Mouse (Mus musculus) myocyte (in vitro differentiated cells): ENCODE measurements around the gene Sesn2. TPM values are rescaled to one million over a fixed set of nuclear protein-coding genes. Genes with fewer than 3 reads are reported as not detected.

Source experiments
- H3K27me3 ChIP-seq: one replicate; pipeline ENCODE4 v1.6.1; 2011; ENCODE audit not compliant: control insufficient read depth, insufficient read depth, insufficient read length
- H3K36me3 ChIP-seq: one replicate; pipeline ENCODE4 v1.6.1; 2011; ENCODE audit not compliant: control insufficient read depth, insufficient read depth
- H3K4me2 ChIP-seq: one replicate; pipeline ENCODE4 v1.6.1; 2011; ENCODE audit warnings: low read depth, control low read depth
- H3K4me3 ChIP-seq: one replicate; pipeline ENCODE4 v1.5.1; 2011; ENCODE audit warnings: mild to moderate bottlenecking, control low read depth, moderate library complexity
- H3K79me2 ChIP-seq: one replicate; pipeline ENCODE4 v1.6.1; 2011; ENCODE audit not compliant: control insufficient read depth, insufficient read depth
- H3ac ChIP-seq: one replicate; pipeline ENCODE4 v1.6.1; 2011; ENCODE audit not compliant: control insufficient read depth, insufficient read length
- CEBPB ChIP-seq: IDR thresholded peaks from 2 replicates; pipeline ENCODE4 v1.6.1; 2011; ENCODE audit warnings: mild to moderate bottlenecking, moderate library complexity; ENCODE audit not compliant: poor library complexity, insufficient read depth, severe bottlenecking
- E2F4 ChIP-seq: IDR thresholded peaks from one replicate; pipeline ENCODE4 v1.6.1; 2011; ENCODE audit warnings: mild to moderate bottlenecking, control low read depth, moderate library complexity; ENCODE audit not compliant: insufficient read depth
- MAX ChIP-seq: IDR thresholded peaks from one replicate; pipeline ENCODE4 v1.6.1; 2011; ENCODE audit warnings: low read depth, mild to moderate bottlenecking, control low read depth
- MYOD1 ChIP-seq, 3 experiments: IDR thresholded peaks; one replicate each; pipeline ENCODE4 v1.6.1; 2011; ENCODE audit warnings: control low read depth in 2 of 3, low read depth in 2 of 3, mild to moderate bottlenecking in 2 of 3, moderate library complexity in 1 of 3; ENCODE audit not compliant: insufficient read length in 2 of 3, control insufficient read depth in 1 of 3
- MYOG ChIP-seq, 3 experiments: IDR thresholded peaks; one replicate each; pipeline ENCODE4 v1.6.1; 2011; ENCODE audit warnings: control low read depth in 2 of 3, low read depth in 2 of 3, mild to moderate bottlenecking in 2 of 3; ENCODE audit not compliant: insufficient read length in 2 of 3, control insufficient read depth in 1 of 3, insufficient read depth in 1 of 3
- POLR2A ChIP-seq: IDR thresholded peaks from one replicate; pipeline ENCODE4 v1.6.1; 2011; ENCODE audit warnings: low read depth, mild to moderate bottlenecking, control low read depth, moderate library complexity; ENCODE audit not compliant: insufficient read length
- POLR2AphosphoS2 ChIP-seq: IDR thresholded peaks from one replicate; pipeline ENCODE4 v1.6.1; 2011; ENCODE audit warnings: low read depth, control low read depth; ENCODE audit not compliant: insufficient read length
- REST ChIP-seq: IDR thresholded peaks from one replicate; pipeline ENCODE4 v1.6.1; 2011; ENCODE audit warnings: mild to moderate bottlenecking, control low read depth, moderate library complexity; ENCODE audit not compliant: insufficient read depth, insufficient read length
- SRF ChIP-seq: IDR thresholded peaks from one replicate; pipeline ENCODE4 v1.6.1; 2011; ENCODE audit warnings: low read depth; ENCODE audit not compliant: control insufficient read depth, insufficient read length
- TCF12 ChIP-seq: IDR thresholded peaks from one replicate; pipeline ENCODE4 v1.6.1; 2011; ENCODE audit warnings: mild to moderate bottlenecking, control low read depth; ENCODE audit not compliant: poor library complexity, insufficient read depth, severe bottlenecking
- TCF3 ChIP-seq: IDR thresholded peaks from one replicate; pipeline ENCODE4 v1.6.1; 2011; ENCODE audit warnings: low read depth, control low read depth; ENCODE audit not compliant: insufficient read length
- USF1 ChIP-seq: IDR thresholded peaks from one replicate; pipeline ENCODE4 v1.6.1; 2011; ENCODE audit warnings: low read depth, mild to moderate bottlenecking, control low read depth, moderate library complexity
- polyA plus RNA-seq: library from polyadenylated mRNA; unstranded; fragments of >200 nt; fragmentation: generic; extraction: Trizol; gene quantifications from one replicate; pipeline ENCODE4 v1.2.1, GENCODE M21; 2012; ENCODE audit warnings: missing spikeins

The Sesn2 gene
- polyA plus RNA-seq, 1 experiment = 71.5 TPM

DNA sequence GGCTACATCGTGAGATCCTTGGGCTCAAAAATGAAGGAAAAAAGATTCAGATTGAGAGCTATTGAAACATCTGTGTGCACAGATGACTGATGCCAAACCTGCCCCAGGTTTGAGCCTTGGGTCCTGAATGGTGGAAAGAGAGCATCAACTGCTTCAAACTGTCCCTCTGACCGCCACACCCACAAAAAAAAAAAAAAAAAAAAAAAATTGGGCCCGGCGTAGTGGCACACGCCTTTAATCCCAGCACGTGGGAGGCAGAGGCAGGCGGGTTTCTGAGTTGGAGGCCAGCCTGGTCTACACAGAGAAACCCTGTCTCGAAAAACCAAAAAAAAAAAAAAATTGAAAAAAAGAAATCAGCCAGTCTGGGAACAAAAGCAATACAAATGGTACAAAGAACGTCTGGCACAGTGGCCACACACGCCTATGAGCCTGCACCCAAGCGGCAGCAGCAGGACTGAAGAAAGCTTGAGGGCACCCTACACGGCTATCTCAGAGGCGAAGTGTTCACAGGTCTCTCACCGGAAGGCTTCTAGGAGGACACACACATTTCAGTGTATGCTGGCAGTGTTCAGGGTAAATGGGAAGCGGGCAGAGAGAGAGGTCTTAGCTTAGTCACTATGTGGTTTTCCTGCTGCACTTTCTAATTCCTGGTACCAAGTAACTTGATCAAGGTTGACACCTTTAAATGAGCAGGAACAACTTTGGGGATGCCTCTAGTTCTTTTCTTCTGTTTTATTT lies 19.9 kb downstream of the Sesn2 start:
- H3K4me2 ChIP-seq = no peak overlapping the region
- no peaks in the 10 kb centered on the region for H3K79me2 ChIP-seq
- no peaks in the 10 kb centered on the region for H3K27me3 ChIP-seq
- no peak overlapping the region for H3K4me3 ChIP-seq
- H3ac ChIP-seq = no peak overlapping the region
- H3K36me3 ChIP-seq = peaks cover 24% of the 10 kb centered on the region
- no peak for TF ChIP-seq MYOD1 (IDR thresholded peaks at IDR 0.05; ENCODE audit: control insufficient read depth in 1 of 3, insufficient read length in 2 of 3, low read depth in 2 of 3)
- no peak for TF ChIP-seq MAX
- peak; percentile 92 for TF ChIP-seq POLR2AphosphoS2
- TF ChIP-seq POLR2A = no peak
- no peak for TF ChIP-seq TCF3

DNA sequence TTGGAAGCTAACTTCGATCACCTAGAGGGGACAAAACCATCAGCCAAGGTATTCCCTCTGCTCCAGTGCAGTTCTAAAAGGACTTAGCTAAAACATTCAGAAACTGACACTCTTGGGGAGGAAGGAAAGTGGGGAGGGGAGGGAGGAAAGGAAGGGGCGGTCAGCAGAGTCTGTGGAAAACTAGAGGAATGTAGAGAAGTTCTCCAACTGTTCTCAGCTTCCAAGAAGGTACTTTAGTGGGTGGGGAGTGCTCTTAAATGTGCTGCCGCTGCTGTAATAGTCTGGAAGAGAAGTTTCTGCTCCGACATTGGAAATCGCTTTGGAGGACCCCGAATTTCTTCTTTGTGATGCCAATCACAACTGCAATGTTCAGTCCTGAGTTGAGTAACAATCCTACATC lies 21.3 kb downstream of the Sesn2 start:
- Histone ChIP-seq H3K36me3 (peaks cover 12% of the 10 kb centered on the region), H3ac (no peak overlapping the region), H3K79me2 (no peaks in the 10 kb centered on the region), H3K4me2 (no peak overlapping the region), H3K4me3 (no peak overlapping the region), H3K27me3 (no peaks in the 10 kb centered on the region)
- TF ChIP-seq MYOG (IDR thresholded peaks at IDR 0.05; ENCODE audit: control insufficient read depth in 1 of 3, insufficient read depth in 1 of 3, insufficient read length in 2 of 3, low read depth in 2 of 3) = no peak
- TF ChIP-seq SRF = no peak
- TF ChIP-seq TCF3 = no peak
- TF ChIP-seq CEBPB = no peak
- no peak for TF ChIP-seq POLR2AphosphoS2
- TF ChIP-seq MAX = no peak
- TF ChIP-seq E2F4 = no peak

DNA sequence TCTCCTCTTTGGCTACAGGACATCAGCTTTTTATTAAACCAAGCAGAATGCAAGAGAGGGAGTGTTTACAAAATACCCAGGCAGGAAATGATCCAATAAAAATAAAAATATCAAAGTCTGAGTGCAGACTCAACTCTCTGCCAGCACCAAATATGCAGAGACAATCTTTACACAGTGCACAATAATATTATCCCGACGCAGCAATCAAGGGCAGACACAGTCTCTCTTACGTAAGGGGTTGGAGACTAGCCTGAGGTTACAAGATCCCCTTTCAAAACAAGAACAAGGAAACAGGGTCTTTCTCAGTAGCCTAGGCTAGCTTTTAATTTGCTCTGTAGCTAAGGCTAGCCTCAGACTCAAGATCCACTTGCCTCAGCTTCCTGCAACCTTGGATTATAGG lies 21.8 kb downstream of the Sesn2 start:
- Histone ChIP-seq H3K27me3 (no peaks in the 10 kb centered on the region), H3K4me3 (no peak overlapping the region), H3K4me2 (no peak overlapping the region), H3K79me2 (no peaks in the 10 kb centered on the region), H3ac (no peak overlapping the region), H3K36me3 (peaks cover 7% of the 10 kb centered on the region)
- no peak for TF ChIP-seq MYOG (IDR thresholded peaks at IDR 0.05; ENCODE audit: control insufficient read depth in 1 of 3, insufficient read depth in 1 of 3, insufficient read length in 2 of 3, low read depth in 2 of 3)
- TF ChIP-seq MAX = no peak
- TF ChIP-seq REST = no peak
- TF ChIP-seq POLR2AphosphoS2 = no peak
- no peak for TF ChIP-seq TCF12
- no peak for TF ChIP-seq E2F4
- no peak for TF ChIP-seq POLR2A
- TF ChIP-seq CEBPB = no peak
- TF ChIP-seq USF1 = no peak
- TF ChIP-seq MYOD1 (IDR thresholded peaks at IDR 0.05; ENCODE audit: control insufficient read depth in 1 of 3, insufficient read length in 2 of 3, low read depth in 2 of 3) = no peak
- no peak for TF ChIP-seq SRF
- no peak for TF ChIP-seq TCF3

DNA sequence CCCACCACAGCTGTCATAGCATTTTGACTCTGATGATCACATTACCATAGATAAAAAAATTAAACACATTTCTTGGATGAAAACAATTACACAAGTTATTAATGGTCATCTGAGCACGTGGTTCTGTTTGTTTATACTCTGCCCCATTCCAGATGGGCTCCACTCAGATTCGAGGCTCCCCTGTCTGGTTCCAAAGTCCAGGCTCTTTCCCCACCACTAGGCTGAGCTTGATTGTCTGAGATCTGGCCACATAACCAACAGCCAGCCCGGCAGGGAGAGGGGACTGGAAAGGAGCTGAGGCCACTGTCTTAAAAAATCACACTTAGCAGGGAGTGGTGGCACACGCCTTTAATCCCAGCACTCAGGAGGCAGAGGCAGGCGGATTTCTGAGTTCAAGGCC lies 25.5 kb downstream of the Sesn2 start:
- Histone ChIP-seq H3K4me3 (no peak overlapping the region), H3K4me2 (no peak overlapping the region), H3K36me3 (no peaks in the 10 kb centered on the region), H3K27me3 (no peaks in the 10 kb centered on the region), H3ac (no peak overlapping the region), H3K79me2 (no peaks in the 10 kb centered on the region)
- TF ChIP-seq USF1 = no peak
- no peak for TF ChIP-seq SRF
- TF ChIP-seq POLR2AphosphoS2 = no peak
- TF ChIP-seq MAX = no peak
- TF ChIP-seq MYOD1 (IDR thresholded peaks at IDR 0.05; ENCODE audit: control insufficient read depth in 1 of 3, insufficient read length in 2 of 3, low read depth in 2 of 3) = no peak
- no peak for TF ChIP-seq TCF12
- TF ChIP-seq CEBPB = no peak
- TF ChIP-seq MYOG (IDR thresholded peaks at IDR 0.05; ENCODE audit: control insufficient read depth in 1 of 3, insufficient read depth in 1 of 3, insufficient read length in 2 of 3, low read depth in 2 of 3) = no peak
- no peak for TF ChIP-seq E2F4
- no peak for TF ChIP-seq POLR2A
- TF ChIP-seq REST = no peak
- no peak for TF ChIP-seq TCF3

DNA sequence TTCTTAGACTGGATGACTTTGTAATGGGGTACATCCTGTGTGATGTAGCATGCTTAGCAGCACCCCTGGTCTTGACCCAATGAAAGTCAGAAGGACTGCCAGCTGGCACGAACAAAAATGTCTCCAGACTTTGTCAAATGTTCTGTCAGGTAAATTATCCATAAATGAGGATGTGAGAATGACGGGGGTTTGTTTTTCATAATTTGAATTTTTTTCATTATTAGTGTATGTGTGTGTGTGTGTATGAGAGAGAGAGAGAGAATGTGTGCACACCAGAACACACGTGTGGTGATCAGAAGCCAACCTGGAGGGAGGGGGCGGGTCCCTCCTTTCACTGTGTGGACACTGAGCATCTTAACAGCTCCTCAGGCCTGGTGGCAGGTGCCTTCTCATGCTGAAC lies 26.1 kb downstream of the Sesn2 start:
- Histone ChIP-seq H3K4me3 (no peak overlapping the region), H3K79me2 (no peaks in the 10 kb centered on the region), H3K4me2 (no peak overlapping the region), H3ac (no peak overlapping the region), H3K36me3 (no peaks in the 10 kb centered on the region), H3K27me3 (no peaks in the 10 kb centered on the region)
- TF ChIP-seq POLR2A (no peak), MAX (no peak), SRF (no peak), MYOD1 (IDR thresholded peaks at IDR 0.05; ENCODE audit: control insufficient read depth in 1 of 3, insufficient read length in 2 of 3, low read depth in 2 of 3) (no peak), REST (no peak), TCF3 (no peak), TCF12 (no peak), POLR2AphosphoS2 (no peak), E2F4 (no peak), USF1 (no peak), CEBPB (no peak), MYOG (IDR thresholded peaks at IDR 0.05; ENCODE audit: control insufficient read depth in 1 of 3, insufficient read depth in 1 of 3, insufficient read length in 2 of 3, low read depth in 2 of 3) (no peak)
